Mouse (Mus musculus): Measurements from ENCODE around the gene Lrrk2. TPM values are rescaled to one million over a fixed set of nuclear protein-coding genes. Genes with fewer than 3 reads are reported as not detected.

The Lrrk2 gene
- polyA plus RNA-seq (2015; fragmentation: Nextera tagmentation; extraction: Ambion mirVana) = 9.2 and 10.7 TPM in 2 replicates

- 2% methylated on average over 37 of the region's 40 CpGs for WGBS
- peak within 1 kb of the TSS; percentile 73 for H3K9ac ChIP-seq (ENCODE audit: low read length)
- peak within 1 kb of the TSS; percentile 94 for H3K27ac ChIP-seq (ENCODE audit: low read length)
- peak within 1 kb of the TSS; percentile 76 for H3K4me2 ChIP-seq (ENCODE audit: low read depth, low read length)
- no peaks in the 10 kb centered on the region for H3K27me3 ChIP-seq (ENCODE audit: control insufficient read depth, insufficient read depth, low read depth, low read length)
- peak; percentile 99 for ATAC-seq (ENCODE audit: low read depth)
- no peaks in the 10 kb centered on the region for H3K36me3 ChIP-seq (ENCODE audit: control insufficient read depth, insufficient read depth, low read length)
- peak within 1 kb of the TSS; percentile 63 for H3K4me3 ChIP-seq (ENCODE audit: low read length)
- H3K9me3 ChIP-seq (ENCODE audit: control insufficient read depth, low read length) = no peaks in the 10 kb centered on the region
- peaks cover 12% of the 10 kb centered on the region for H3K4me1 ChIP-seq (replicated peaks; ENCODE audit: control insufficient read depth, insufficient read depth, low read length)
Measured at GRCm38 (mm10) chr15:91672645-91673568, at the start of gene Lrrk2. TSS of gene Lrrk2 (plus strand) at chr15:91673175.

GRCm38 (mm10) chr15:91624475-91624874 is 48.5 kb upstream of the Lrrk2 start:
- Histone ChIP-seq H3K9me3 (ENCODE audit: control insufficient read depth, low read length) (no peaks in the 10 kb centered on the region), H3K4me2 (ENCODE audit: low read depth, low read length) (no peak overlapping the region), H3K36me3 (ENCODE audit: control insufficient read depth, insufficient read depth, low read length) (no peaks in the 10 kb centered on the region), H3K27ac (ENCODE audit: low read length) (no peak overlapping the region), H3K4me1 (replicated peaks; ENCODE audit: control insufficient read depth, insufficient read depth, low read length) (no peaks in the 10 kb centered on the region), H3K27me3 (ENCODE audit: control insufficient read depth, insufficient read depth, low read depth, low read length) (no peaks in the 10 kb centered on the region), H3K4me3 (ENCODE audit: low read length) (no peak overlapping the region), H3K9ac (ENCODE audit: low read length) (no peak overlapping the region)
- no peak for ATAC-seq (ENCODE audit: low read depth)
- 78% methylated on average over 2 of the region's 2 CpGs for WGBS

- 72% methylated on average over 3 of the region's 3 CpGs for WGBS
- no peak for ATAC-seq (ENCODE audit: low read depth)
Measured at GRCm38 (mm10) chr15:91629137-91629536, 43.8 kb upstream of the Lrrk2 start.

GRCm38 (mm10) chr15:91632473-91632872 is 40.5 kb upstream of the Lrrk2 start:
- 75% methylated on average over 4 of the region's 4 CpGs for WGBS
- H3K4me1 ChIP-seq (replicated peaks; ENCODE audit: control insufficient read depth, insufficient read depth, low read length) = no peaks in the 10 kb centered on the region
- no peak overlapping the region for H3K4me3 ChIP-seq (ENCODE audit: low read length)
- no peak overlapping the region for H3K27ac ChIP-seq (ENCODE audit: low read length)
- no peaks in the 10 kb centered on the region for H3K27me3 ChIP-seq (ENCODE audit: control insufficient read depth, insufficient read depth, low read depth, low read length)
- no peak overlapping the region for H3K4me2 ChIP-seq (ENCODE audit: low read depth, low read length)
- H3K9ac ChIP-seq (ENCODE audit: low read length) = no peak overlapping the region
- H3K9me3 ChIP-seq (ENCODE audit: control insufficient read depth, low read length) = no peaks in the 10 kb centered on the region
- no peak for ATAC-seq (ENCODE audit: low read depth)
- H3K36me3 ChIP-seq (ENCODE audit: control insufficient read depth, insufficient read depth, low read length) = no peaks in the 10 kb centered on the region

More at GRCm38 (mm10) chr15:91629137-91629536, 43.8 kb upstream of the Lrrk2 start:
- no peaks in the 10 kb centered on the region for H3K27me3 ChIP-seq (ENCODE audit: control insufficient read depth, insufficient read depth, low read depth, low read length)
- H3K9ac ChIP-seq (ENCODE audit: low read length) = no peak overlapping the region
- no peaks in the 10 kb centered on the region for H3K36me3 ChIP-seq (ENCODE audit: control insufficient read depth, insufficient read depth, low read length)
- no peaks in the 10 kb centered on the region for H3K4me1 ChIP-seq (replicated peaks; ENCODE audit: control insufficient read depth, insufficient read depth, low read length)
- no peak overlapping the region for H3K27ac ChIP-seq (ENCODE audit: low read length)
- no peak overlapping the region for H3K4me3 ChIP-seq (ENCODE audit: low read length)
- no peaks in the 10 kb centered on the region for H3K9me3 ChIP-seq (ENCODE audit: control insufficient read depth, low read length)
- H3K4me2 ChIP-seq (ENCODE audit: low read depth, low read length) = no peak overlapping the region

GRCm38 (mm10) chr15:91633051-91633450 is 39.9 kb upstream of the Lrrk2 start:
- no peak for ATAC-seq (ENCODE audit: low read depth)

GRCm38 (mm10) chr15:91633806-91634205 is 39.2 kb upstream of the Lrrk2 start:
- no peaks in the 10 kb centered on the region for H3K4me1 ChIP-seq (replicated peaks; ENCODE audit: control insufficient read depth, insufficient read depth, low read length)
- H3K27ac ChIP-seq (ENCODE audit: low read length) = no peak overlapping the region
- 68% methylated on average over 6 of the region's 6 CpGs for WGBS
- no peak for ATAC-seq (ENCODE audit: low read depth)
- H3K9me3 ChIP-seq (ENCODE audit: control insufficient read depth, low read length) = no peaks in the 10 kb centered on the region
- no peak overlapping the region for H3K4me3 ChIP-seq (ENCODE audit: low read length)
- no peaks in the 10 kb centered on the region for H3K36me3 ChIP-seq (ENCODE audit: control insufficient read depth, insufficient read depth, low read length)
- no peak overlapping the region for H3K4me2 ChIP-seq (ENCODE audit: low read depth, low read length)
- H3K27me3 ChIP-seq (ENCODE audit: control insufficient read depth, insufficient read depth, low read depth, low read length) = no peaks in the 10 kb centered on the region
- no peak overlapping the region for H3K9ac ChIP-seq (ENCODE audit: low read length)

More at GRCm38 (mm10) chr15:91633051-91633450, 39.9 kb upstream of the Lrrk2 start:
- Histone ChIP-seq H3K36me3 (ENCODE audit: control insufficient read depth, insufficient read depth, low read length) (no peaks in the 10 kb centered on the region), H3K4me1 (replicated peaks; ENCODE audit: control insufficient read depth, insufficient read depth, low read length) (no peaks in the 10 kb centered on the region), H3K9ac (ENCODE audit: low read length) (no peak overlapping the region), H3K27ac (ENCODE audit: low read length) (no peak overlapping the region), H3K4me3 (ENCODE audit: low read length) (no peak overlapping the region), H3K9me3 (ENCODE audit: control insufficient read depth, low read length) (no peaks in the 10 kb centered on the region), H3K27me3 (ENCODE audit: control insufficient read depth, insufficient read depth, low read depth, low read length) (no peaks in the 10 kb centered on the region), H3K4me2 (ENCODE audit: low read depth, low read length) (no peak overlapping the region)
- WGBS = 82% methylated on average over 9 of the region's 9 CpGs

GRCm38 (mm10) chr15:91634236-91634635 is 38.7 kb upstream of the Lrrk2 start:
- Histone ChIP-seq H3K4me3 (ENCODE audit: low read length) (no peak overlapping the region), H3K4me2 (ENCODE audit: low read depth, low read length) (no peak overlapping the region), H3K27ac (ENCODE audit: low read length) (no peak overlapping the region), H3K4me1 (replicated peaks; ENCODE audit: control insufficient read depth, insufficient read depth, low read length) (no peaks in the 10 kb centered on the region), H3K27me3 (ENCODE audit: control insufficient read depth, insufficient read depth, low read depth, low read length) (no peaks in the 10 kb centered on the region), H3K9ac (ENCODE audit: low read length) (no peak overlapping the region), H3K36me3 (ENCODE audit: control insufficient read depth, insufficient read depth, low read length) (no peaks in the 10 kb centered on the region), H3K9me3 (ENCODE audit: control insufficient read depth, low read length) (no peaks in the 10 kb centered on the region)
- 75% methylated on average over 8 of the region's 8 CpGs for WGBS
- ATAC-seq (ENCODE audit: low read depth) = no peak

- Histone ChIP-seq H3K4me2 (ENCODE audit: low read depth, low read length) (no peak overlapping the region), H3K36me3 (ENCODE audit: control insufficient read depth, insufficient read depth, low read length) (no peaks in the 10 kb centered on the region), H3K9me3 (ENCODE audit: control insufficient read depth, low read length) (no peaks in the 10 kb centered on the region), H3K4me1 (replicated peaks; ENCODE audit: control insufficient read depth, insufficient read depth, low read length) (peaks cover 2% of the 10 kb centered on the region; the same call in 1 of the 2 replicates), H3K27ac (ENCODE audit: low read length) (no peak overlapping the region), H3K9ac (ENCODE audit: low read length) (no peak overlapping the region), H3K27me3 (ENCODE audit: control insufficient read depth, insufficient read depth, low read depth, low read length) (no peaks in the 10 kb centered on the region), H3K4me3 (ENCODE audit: low read length) (no peak overlapping the region)
- 70% methylated on average over 3 of the region's 3 CpGs for WGBS
- ATAC-seq (ENCODE audit: low read depth) = no peak
Measured at GRCm38 (mm10) chr15:91641631-91642030, 31.3 kb upstream of the Lrrk2 start.

GRCm38 (mm10) chr15:91642682-91643306 is 30.2 kb upstream of the Lrrk2 start:
- peak overlapping the region; percentile 10; the same call in 1 of the 2 replicates for H3K4me2 ChIP-seq (ENCODE audit: low read depth, low read length)
- no peak overlapping the region for H3K4me3 ChIP-seq (ENCODE audit: low read length)
- peak; percentile 94 for ATAC-seq (ENCODE audit: low read depth)
- H3K27me3 ChIP-seq (ENCODE audit: control insufficient read depth, insufficient read depth, low read depth, low read length) = no peaks in the 10 kb centered on the region
- no peak overlapping the region for H3K9ac ChIP-seq (ENCODE audit: low read length)
- H3K9me3 ChIP-seq (ENCODE audit: control insufficient read depth, low read length) = no peaks in the 10 kb centered on the region
- no peaks in the 10 kb centered on the region for H3K36me3 ChIP-seq (ENCODE audit: control insufficient read depth, insufficient read depth, low read length)
- H3K4me1 ChIP-seq (replicated peaks; ENCODE audit: control insufficient read depth, insufficient read depth, low read length) = peaks cover 2% of the 10 kb centered on the region; the same call in 1 of the 2 replicates
- H3K27ac ChIP-seq (ENCODE audit: low read length) = peak overlapping the region; percentile 72
- 43% methylated on average over 9 of the region's 9 CpGs for WGBS

Measured in lung, embryonic 16.5 days (tissue).